Comparison of ENCODE assay signal across 8 mouse cellular contexts in genomic region chr9:70542305-70543041, GRCm38 (mm10). TPM values are rescaled to one million over a fixed set of nuclear protein-coding genes. Genes with fewer than 3 reads are reported as not detected.
A peak's percentile ranks its signal among the peaks of the same experiment; 100 is the strongest.
DNase-seq lines count a peak whose midpoint lies in the region; ATAC-seq and TF ChIP-seq lines count a peak whose summit lies in the region.

TSS of gene Sltm (plus strand) at chr9:70542754.

- no peaks in the 10 kb centered on the region for H3K27me3 ChIP-seq in C2C12 (ENCODE audit: control insufficient read depth, insufficient read depth, insufficient read length)
- no peaks in the 10 kb centered on the region for H3K27me3 ChIP-seq in erythroblast, embryonic 14.5 days (ENCODE audit: control insufficient read depth)
- H3K27me3 ChIP-seq in heart, embryonic 12.5 days (replicated peaks), result no peaks in the 10 kb centered on the region
- no peaks in the 10 kb centered on the region for H3K27me3 ChIP-seq in kidney, postnatal 0 days (ENCODE audit: insufficient read depth, low read length)
- no peaks in the 10 kb centered on the region for H3K27me3 ChIP-seq in liver, embryonic 11.5 days (replicated peaks; ENCODE audit: control insufficient read depth, insufficient read depth, low read length)
- no peaks in the 10 kb centered on the region for H3K27me3 ChIP-seq in stomach, embryonic 14.5 days (ENCODE audit: control insufficient read depth, insufficient read depth, low read length)

- peak within 1 kb of the TSS; percentile 90 for H3K9ac ChIP-seq in heart, embryonic 12.5 days
- peak within 1 kb of the TSS; percentile 96 for H3K9ac ChIP-seq in kidney, postnatal 0 days (ENCODE audit: low read depth, low read length)
- peak within 1 kb of the TSS; percentile 84 for H3K9ac ChIP-seq in liver, embryonic 11.5 days (ENCODE audit: low read depth, low read length)
- peak within 1 kb of the TSS; percentile 77 for H3K9ac ChIP-seq in stomach, embryonic 14.5 days (replicated peaks; ENCODE audit: low read depth, low read length)

- peak within 1 kb of the TSS; percentile 91 for H3ac ChIP-seq in C2C12 (ENCODE audit: control insufficient read depth, insufficient read length, low read depth)

- peak; percentile 98 for ATAC-seq in heart, embryonic 12.5 days (ENCODE audit: insufficient number of reproducible peaks, low FRiP score)
- peak; percentile 94 for ATAC-seq in kidney, postnatal 0 days (replicated peaks; ENCODE audit: low FRiP score, low read depth)
- peak; percentile 95 for ATAC-seq in liver, embryonic 11.5 days (replicated peaks; ENCODE audit: low FRiP score)
- ATAC-seq in stomach, embryonic 14.5 days (ENCODE audit: insufficient number of reproducible peaks, insufficient read depth, low FRiP score, low read depth), result peak; percentile 97

- peaks cover 46% of the 10 kb centered on the region for H3K79me2 ChIP-seq in C2C12 (ENCODE audit: control insufficient read depth, insufficient read depth)

- TF ChIP-seq POLR2A in brain, embryonic 14.5 days (IDR thresholded peaks at IDR 0.05; ENCODE audit: borderline replicate concordance, extremely low read depth, insufficient read depth, insufficient read length, poor library complexity, severe bottlenecking), result peak; percentile 93

- H3K9me3 ChIP-seq in erythroblast, embryonic 14.5 days (ENCODE audit: control insufficient read depth, low read length), result no peaks in the 10 kb centered on the region
- no peaks in the 10 kb centered on the region for H3K9me3 ChIP-seq in heart, embryonic 12.5 days (replicated peaks)
- no peaks in the 10 kb centered on the region for H3K9me3 ChIP-seq in kidney, postnatal 0 days (replicated peaks; ENCODE audit: low read length)
- H3K9me3 ChIP-seq in liver, embryonic 11.5 days (ENCODE audit: control insufficient read depth, low read length), result no peaks in the 10 kb centered on the region
- no peaks in the 10 kb centered on the region for H3K9me3 ChIP-seq in stomach, embryonic 14.5 days (ENCODE audit: control insufficient read depth, low read depth, low read length)

- H3K36me3 ChIP-seq in C2C12 (ENCODE audit: control insufficient read depth, insufficient read depth), result peaks cover 15% of the 10 kb centered on the region
- peaks cover 14% of the 10 kb centered on the region for H3K36me3 ChIP-seq in erythroblast, embryonic 14.5 days (ENCODE audit: control insufficient read depth)
- H3K36me3 ChIP-seq in heart, embryonic 12.5 days, result peaks cover 2% of the 10 kb centered on the region; the same call in 1 of the 2 replicates
- no peaks in the 10 kb centered on the region for H3K36me3 ChIP-seq in kidney, postnatal 0 days (ENCODE audit: insufficient read depth, low read length)
- H3K36me3 ChIP-seq in liver, embryonic 11.5 days (ENCODE audit: control insufficient read depth, insufficient read depth, low read length), result no peaks in the 10 kb centered on the region
- H3K36me3 ChIP-seq in stomach, embryonic 14.5 days (ENCODE audit: control insufficient read depth, insufficient read depth, low read length), result no peaks in the 10 kb centered on the region

- WGBS in heart, embryonic 12.5 days, result under 1% methylated on average over 63 of the region's 75 CpGs
- under 1% methylated on average over 70 of the region's 75 CpGs for WGBS in kidney, postnatal 0 days
- WGBS in liver, embryonic 11.5 days, result under 1% methylated on average over 68 of the region's 75 CpGs
- WGBS in stomach, embryonic 14.5 days, result under 1% methylated on average over 69 of the region's 75 CpGs

- peaks cover 27% of the 10 kb centered on the region for H3K4me1 ChIP-seq in erythroblast, embryonic 14.5 days (ENCODE audit: control insufficient read depth)
- peaks cover 11% of the 10 kb centered on the region for H3K4me1 ChIP-seq in heart, embryonic 12.5 days (replicated peaks)
- H3K4me1 ChIP-seq in kidney, postnatal 0 days (replicated peaks; ENCODE audit: insufficient read depth, low read length), result 0 out of 2 replicates have a peak, but pooled peaks cover 3% of the 10 kb centered on the region
- H3K4me1 ChIP-seq in liver, embryonic 11.5 days (replicated peaks; ENCODE audit: control insufficient read depth, insufficient read depth, low read length), result peaks cover 10% of the 10 kb centered on the region
- peaks cover 12% of the 10 kb centered on the region; the same call in 1 of the 2 replicates for H3K4me1 ChIP-seq in stomach, embryonic 14.5 days (ENCODE audit: control insufficient read depth, insufficient read depth, low read length)

- peak within 1 kb of the TSS; percentile 97 for H3K27ac ChIP-seq in heart, embryonic 12.5 days (ENCODE audit: poor library complexity, severe bottlenecking)
- peak within 1 kb of the TSS; percentile 99 for H3K27ac ChIP-seq in kidney, postnatal 0 days
- peak within 1 kb of the TSS; percentile 99 for H3K27ac ChIP-seq in liver, embryonic 11.5 days (ENCODE audit: low read depth, low read length)
- peak within 1 kb of the TSS; percentile 97 for H3K27ac ChIP-seq in stomach, embryonic 14.5 days (ENCODE audit: low read length)

- H3K4me3 ChIP-seq in C2C12 (ENCODE audit: insufficient read depth, poor library complexity, severe bottlenecking), result peak within 1 kb of the TSS; percentile 57
- peak within 1 kb of the TSS; percentile 89 for H3K4me3 ChIP-seq in erythroblast, embryonic 14.5 days (replicated peaks)
- peak within 1 kb of the TSS; percentile 79 for H3K4me3 ChIP-seq in heart, embryonic 12.5 days
- peak within 1 kb of the TSS; percentile 89 for H3K4me3 ChIP-seq in kidney, postnatal 0 days (replicated peaks; ENCODE audit: low read depth, low read length)
- H3K4me3 ChIP-seq in liver, embryonic 11.5 days (ENCODE audit: low read depth, low read length), result peak within 1 kb of the TSS; percentile 78
- peak within 1 kb of the TSS; percentile 79 for H3K4me3 ChIP-seq in stomach, embryonic 14.5 days (ENCODE audit: low read depth, low read length)

- H3K4me2 ChIP-seq in heart, embryonic 12.5 days, result peak within 1 kb of the TSS; percentile 88
- H3K4me2 ChIP-seq in kidney, postnatal 0 days (ENCODE audit: low read length), result peak within 1 kb of the TSS; percentile 94
- peak within 1 kb of the TSS; percentile 92 for H3K4me2 ChIP-seq in liver, embryonic 11.5 days
- H3K4me2 ChIP-seq in stomach, embryonic 14.5 days (replicated peaks; ENCODE audit: low read depth, low read length), result peak within 1 kb of the TSS; percentile 80

- DNase-seq in brain, embryonic 14.5 days (ENCODE audit: low read depth), result peak; percentile 99
- peak; percentile 98 for DNase-seq in kidney, postnatal 0 days (ENCODE audit: low spot score)
- DNase-seq in liver, embryonic 11.5 days (ENCODE audit: low spot score), result peak; percentile 99
- peak; percentile 99 for DNase-seq in naive thymus-derived CD4-positive, alpha-beta T cell, adult 2 months (ENCODE audit: low read depth)

- peaks cover 40% of the 10 kb centered on the region for H3K79me3 ChIP-seq in C2C12 (ENCODE audit: low read depth)

- no peak for TF ChIP-seq CTCF in C2C12 (IDR thresholded peaks at IDR 0.05; ENCODE audit: control insufficient read depth, insufficient read depth, insufficient read length)
- no peak for TF ChIP-seq CTCF in brain, embryonic 14.5 days (IDR thresholded peaks at IDR 0.05; ENCODE audit: borderline replicate concordance, extremely low read depth, insufficient read depth, insufficient read length)
- no peak for TF ChIP-seq CTCF in kidney, postnatal 0 days (IDR thresholded peaks at IDR 0.05; ENCODE audit: low read depth)

TF ChIP-seq in C2C12, 6 proteins besides CTCF, POLR2A, EP300 and RAD21:
- TF ChIP-seq MAX (IDR thresholded peaks at IDR 0.05) (peak; percentile 72), FOSL1 (IDR thresholded peaks at IDR 0.05; ENCODE audit: insufficient read depth, low read length, poor library complexity, severe bottlenecking) (no peak)

RNA-seq across cellular contexts. Expression of gene Sltm, which starts in this region (rescaled TPM):
- polyA plus RNA-seq in C2C12 (2012; fragmentation: generic; extraction: Trizol), result 11.3 TPM
- polyA plus RNA-seq in brain, embryonic 14.5 days (2012; rRNA removed), result 45.4 and 58.8 TPM in 2 replicates
- 1.3 TPM in 2 replicates for polyA plus RNA-seq in erythroblast, embryonic 14.5 days (2012)
- polyA plus RNA-seq in heart, embryonic 12.5 days (2016; fragmentation: Nextera tagmentation; extraction: Ambion mirVana), result 38.7 and 42.8 TPM in 2 replicates
- 38.1 and 38.9 TPM in 2 replicates for polyA plus RNA-seq in kidney, postnatal 0 days (2015; fragmentation: Nextera tagmentation; extraction: Ambion mirVana)
- 47.1 and 51.2 TPM in 2 replicates for polyA plus RNA-seq in liver, embryonic 11.5 days (2014; fragmentation: Nextera tagmentation; extraction: Ambion mirVana)
- 69.8 and 74.7 TPM in 2 replicates for polyA plus RNA-seq in stomach, embryonic 14.5 days (2014; fragmentation: Nextera tagmentation; extraction: Ambion mirVana)

Comparison
In these comparisons a context has a peak if more than half of its experiments do, and no peak if none do; other contexts are left out.
1. Peak in every context shown above with its lines: DNase-seq, ATAC-seq, H3K4me3 ChIP-seq and H3K27ac ChIP-seq.